Mouse (Mus musculus) limb, embryonic 14.5 days (tissue): ENCODE results near the gene Ankrd63. TPM values are rescaled to one million over a fixed set of nuclear protein-coding genes. Genes with fewer than 3 reads are reported as not detected.

Experiments
- ATAC-seq: fragments of 200-750 bp; cut with Nextera tagmentation; 2 replicates; pipeline ENCODE4 v1.8.0; 2017; ENCODE audit warnings: low read depth, moderate number of reproducible peaks, moderate TSS enrichment; ENCODE audit not compliant: low FRiP score
- DNase-seq: peaks from one replicate; pipeline ENCODE4 v3.0.0-alpha.2; 2015; ENCODE audit warnings: low spot score
- H3K27ac ChIP-seq: fragments of 300-500 bp; sonication (generic); replicated peaks from 2 replicates; pipeline ENCODE4 v1.5.1; 2014; ENCODE audit warnings: low read depth, mild to moderate bottlenecking, low read length, moderate library complexity, mixed read lengths
- H3K27me3 ChIP-seq: fragments of 300-500 bp; sonication (generic); 2 replicates; pipeline ENCODE4 v1.6.1; 2014; ENCODE audit warnings: low read length, mixed read lengths; ENCODE audit not compliant: control insufficient read depth, insufficient read depth
- H3K36me3 ChIP-seq: fragments of 300-500 bp; sonication (generic); 2 replicates; pipeline ENCODE4 v1.6.1; 2014; ENCODE audit warnings: mild to moderate bottlenecking, low read length, moderate library complexity, mixed read lengths; ENCODE audit not compliant: control insufficient read depth, insufficient read depth
- H3K4me1 ChIP-seq: fragments of 300-500 bp; sonication (generic); 2 replicates; pipeline ENCODE4 v1.6.1; 2014; ENCODE audit warnings: antibody characterized with exemption, low read length, mixed read lengths; ENCODE audit not compliant: control insufficient read depth, insufficient read depth
- H3K4me2 ChIP-seq: fragments of 300-500 bp; sonication (generic); replicated peaks from 2 replicates; pipeline ENCODE4 v1.6.1; 2014; ENCODE audit warnings: low read depth, mild to moderate bottlenecking, low read length, moderate library complexity; ENCODE audit not compliant: severe bottlenecking
- H3K4me3 ChIP-seq: fragments of 300-500 bp; sonication (generic); replicated peaks from 2 replicates; pipeline ENCODE4 v1.5.1; 2014; ENCODE audit warnings: low read length
- H3K9ac ChIP-seq: fragments of 300-500 bp; sonication (generic); 2 replicates; pipeline ENCODE4 v1.6.1; 2014; ENCODE audit warnings: mild to moderate bottlenecking, low read depth, low read length, moderate library complexity; ENCODE audit not compliant: severe bottlenecking
- H3K9me3 ChIP-seq: fragments of 300-500 bp; sonication (generic); 2 replicates; pipeline ENCODE4 v1.6.1; 2016; ENCODE audit warnings: low read length; ENCODE audit not compliant: control insufficient read depth
- POLR2A ChIP-seq: fragments of 200-500 bp; IDR thresholded peaks from 2 replicates; pipeline ENCODE4 v1.8.0; 2012; ENCODE audit warnings: inconsistent platforms, mild to moderate bottlenecking, moderate library complexity, borderline replicate concordance; ENCODE audit not compliant: insufficient read depth, insufficient read length; ENCODE audit errors: extremely low read depth
- WGBS: fragments of 180-500 bp; shearing (Covaris S2); extraction: QIAGEN DNeasy Blood & Tissue Kit; methylation state at CpG from one replicate; pipeline ENCODE4 v1.1.7; 2014; 5-methylcytosine and 5-hydroxymethylcytosine counted together
- polyA plus RNA-seq, 2 experiments: library from polyadenylated mRNA; depleted of rRNA in 1 of 2; stranded (reverse) in 1 of 2; unstranded in 1 of 2; fragments of >200 nt; fragmentation: Nextera tagmentation in 1 of 2; extraction: Ambion mirVana in 1 of 2; gene quantifications; 2 replicates each; pipeline versions ENCODE4 v1.2.1 to v1.2.3; 2012 to 2014

Ankrd63 gene
- polyA plus RNA-seq, 2 experiments: 0.10 TPM; not detected in 1

- no peaks in the 10 kb centered on the region for H3K9me3 ChIP-seq
- H3K4me1 ChIP-seq: no peaks in the 10 kb centered on the region; the same call in 1 of the 2 replicates
- ATAC-seq (no peak), DNase-seq (no peak)
- peaks cover 60% of the 10 kb centered on the region for H3K27me3 ChIP-seq
- no peak overlapping the region for H3K27ac ChIP-seq
- peak overlapping the region; percentile 55 for H3K9ac ChIP-seq
- no peak for TF ChIP-seq POLR2A
- WGBS: under 1% methylated on average over 50 of the region's 89 CpGs
- H3K4me3 ChIP-seq: peak overlapping the region; percentile 47
- no peaks in the 10 kb centered on the region for H3K36me3 ChIP-seq
- H3K4me2 ChIP-seq: peak overlapping the region; percentile 97
Measured at GRCm38 (mm10) chr2:118676839-118677741, 26.7 kb downstream of the Ankrd63 start.

GRCm38 (mm10) chr2:118674500-118674899 is 29.3 kb downstream of the Ankrd63 start:
- DNase-seq (no peak), ATAC-seq (no peak)
- TF ChIP-seq POLR2A: no peak
- Histone ChIP-seq H3K4me2 (no peak overlapping the region), H3K4me1 (no peaks in the 10 kb centered on the region; the same call in 1 of the 2 replicates), H3K4me3 (no peak overlapping the region), H3K9ac (no peak overlapping the region), H3K27ac (no peak overlapping the region), H3K9me3 (no peaks in the 10 kb centered on the region), H3K27me3 (peaks cover 59% of the 10 kb centered on the region), H3K36me3 (no peaks in the 10 kb centered on the region)
- WGBS: 7% methylated on average over 7 of the region's 7 CpGs

GRCm38 (mm10) chr2:118673686-118674465 is 29.9 kb downstream of the Ankrd63 start:
- no peak for DNase-seq
- no peaks in the 10 kb centered on the region for H3K36me3 ChIP-seq
- H3K4me3 ChIP-seq: no peak overlapping the region
- H3K27ac ChIP-seq: no peak overlapping the region
- no peak overlapping the region for H3K4me2 ChIP-seq
- H3K27me3 ChIP-seq: peaks cover 54% of the 10 kb centered on the region
- no peak for TF ChIP-seq POLR2A
- H3K9ac ChIP-seq: no peak overlapping the region
- ATAC-seq: no peak
- H3K9me3 ChIP-seq: no peaks in the 10 kb centered on the region
- H3K4me1 ChIP-seq: no peaks in the 10 kb centered on the region; the same call in 1 of the 2 replicates
- 28% methylated on average over 15 of the region's 15 CpGs for WGBS

GRCm38 (mm10) chr2:118671728-118672127 is 32.0 kb downstream of the Ankrd63 start:
- Histone ChIP-seq H3K9me3 (no peaks in the 10 kb centered on the region), H3K9ac (no peak overlapping the region), H3K4me3 (no peak overlapping the region), H3K27ac (no peak overlapping the region), H3K36me3 (no peaks in the 10 kb centered on the region), H3K4me2 (no peak overlapping the region), H3K4me1 (no peaks in the 10 kb centered on the region), H3K27me3 (peaks cover 33% of the 10 kb centered on the region)
- 39% methylated on average over 1 of the region's 1 CpGs for WGBS
- no peak for ATAC-seq
- no peak for TF ChIP-seq POLR2A
- DNase-seq: no peak

- Histone ChIP-seq H3K4me3 (no peak overlapping the region), H3K4me1 (peaks cover 2% of the 10 kb centered on the region; the same call in 1 of the 2 replicates), H3K36me3 (no peaks in the 10 kb centered on the region), H3K4me2 (no peak overlapping the region), H3K27ac (no peak overlapping the region), H3K9ac (no peak overlapping the region), H3K9me3 (no peaks in the 10 kb centered on the region), H3K27me3 (peaks cover 15% of the 10 kb centered on the region)
- TF ChIP-seq POLR2A: no peak
- WGBS: 29% methylated on average over 2 of the region's 2 CpGs
- DNase-seq: no peak
- no peak for ATAC-seq
Measured at GRCm38 (mm10) chr2:118669785-118670184, 34.0 kb downstream of the Ankrd63 start.
